Mouse (Mus musculus): Measurements from ENCODE around the gene Ttc28. TPM values are rescaled to one million over a fixed set of nuclear protein-coding genes. Genes with fewer than 3 reads are reported as not detected.

Ttc28 gene
- polyA plus RNA-seq, 1 experiment from 2014 or later, result 13.0 TPM

DNA sequence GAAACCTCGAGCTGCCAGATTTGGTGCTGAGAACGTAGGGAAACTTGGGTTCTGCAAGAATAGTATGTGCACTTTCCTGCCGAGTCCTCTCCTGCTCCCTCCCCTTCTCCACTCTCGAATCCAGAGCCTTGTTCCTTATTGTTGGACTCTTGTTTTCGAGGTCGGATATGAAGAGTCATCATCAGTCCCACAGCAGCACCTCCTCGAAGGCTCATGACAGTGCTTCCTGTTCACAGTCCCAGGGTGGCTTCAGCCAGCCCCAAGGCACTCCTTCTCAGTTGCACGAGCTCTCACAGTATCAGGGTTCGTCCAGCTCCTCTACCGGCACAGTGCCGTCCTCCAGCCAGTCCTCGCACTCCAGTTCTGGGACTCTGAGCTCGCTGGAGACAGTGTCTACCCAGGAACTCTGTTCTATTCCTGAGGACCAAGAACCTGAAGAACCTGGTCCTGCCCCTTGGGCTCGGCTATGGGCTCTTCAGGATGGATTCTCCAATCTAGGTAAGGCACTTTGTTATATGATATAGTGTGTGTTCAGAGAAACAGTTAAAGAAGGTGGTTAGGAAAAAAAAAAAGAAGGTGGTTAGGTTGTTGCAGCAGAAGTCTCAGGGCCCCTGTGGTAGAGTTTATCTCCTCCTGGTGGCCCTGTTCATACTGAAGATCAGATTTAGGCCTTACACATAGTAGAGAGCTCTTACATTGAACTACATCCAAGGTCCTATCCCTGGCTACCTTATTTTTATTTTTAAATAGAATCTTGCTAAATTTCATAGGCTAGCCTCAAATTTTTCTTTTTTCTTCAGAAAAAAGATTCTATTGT, 38.3 kb upstream of the Ttc28 start:
- H3K27ac ChIP-seq (ENCODE audit: low read depth), result no peak overlapping the region
- peak overlapping the region; percentile 60; the same call in 1 of the 2 replicates for H3K4me2 ChIP-seq (ENCODE audit: low read length)
- H3K9ac ChIP-seq (ENCODE audit: low read length), result no peak overlapping the region
- H3K27me3 ChIP-seq (replicated peaks; ENCODE audit: control insufficient read depth, insufficient read depth, low read length), result no peaks in the 10 kb centered on the region
- H3K36me3 ChIP-seq (ENCODE audit: control insufficient read depth, insufficient read depth, low read length), result peaks cover 29% of the 10 kb centered on the region
- no peak for ATAC-seq (replicated peaks; ENCODE audit: low FRiP score, low TSS enrichment, low read depth)
- no peak for DNase-seq (ENCODE audit: low spot score)
- H3K9me3 ChIP-seq (ENCODE audit: control insufficient read depth, low read length), result no peaks in the 10 kb centered on the region
- WGBS, result 92% methylated on average over 14 of the region's 14 CpGs
- H3K4me3 ChIP-seq (ENCODE audit: low read depth, low read length), result no peak overlapping the region
- peaks cover 11% of the 10 kb centered on the region for H3K4me1 ChIP-seq (replicated peaks; ENCODE audit: control insufficient read depth, insufficient read depth, low read length)

DNA sequence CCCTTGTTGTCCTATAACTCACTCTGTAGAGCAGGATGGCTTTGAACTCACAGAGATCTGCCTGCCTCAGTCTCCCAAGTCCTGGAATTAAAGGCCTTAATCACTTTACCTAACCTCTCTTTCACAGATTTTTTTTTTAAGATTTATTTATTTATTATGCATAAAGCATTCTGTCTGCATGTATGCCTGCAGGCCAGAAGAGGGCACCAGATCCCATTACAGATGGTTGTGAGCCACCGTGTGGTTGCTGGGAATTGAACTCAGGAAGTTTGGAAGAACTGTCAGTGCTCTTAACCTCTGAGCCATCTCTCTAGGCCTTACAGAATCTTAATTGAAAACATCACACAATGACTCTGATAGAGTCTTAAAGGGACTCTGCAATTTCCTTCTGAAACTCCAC, 26.6 kb upstream of the Ttc28 start:
- WGBS, result 82% methylated on average over 1 of the region's 1 CpGs
- Histone ChIP-seq H3K9ac (ENCODE audit: low read length) (no peak overlapping the region), H3K4me1 (replicated peaks; ENCODE audit: control insufficient read depth, insufficient read depth, low read length) (no peaks in the 10 kb centered on the region), H3K36me3 (ENCODE audit: control insufficient read depth, insufficient read depth, low read length) (peaks cover 33% of the 10 kb centered on the region), H3K27ac (ENCODE audit: low read depth) (no peak overlapping the region), H3K27me3 (replicated peaks; ENCODE audit: control insufficient read depth, insufficient read depth, low read length) (no peaks in the 10 kb centered on the region), H3K4me3 (ENCODE audit: low read depth, low read length) (no peak overlapping the region), H3K9me3 (ENCODE audit: control insufficient read depth, low read length) (no peaks in the 10 kb centered on the region), H3K4me2 (ENCODE audit: low read length) (no peak overlapping the region)
- ATAC-seq (replicated peaks; ENCODE audit: low FRiP score, low TSS enrichment, low read depth) (no peak), DNase-seq (ENCODE audit: low spot score) (no peak)

DNA sequence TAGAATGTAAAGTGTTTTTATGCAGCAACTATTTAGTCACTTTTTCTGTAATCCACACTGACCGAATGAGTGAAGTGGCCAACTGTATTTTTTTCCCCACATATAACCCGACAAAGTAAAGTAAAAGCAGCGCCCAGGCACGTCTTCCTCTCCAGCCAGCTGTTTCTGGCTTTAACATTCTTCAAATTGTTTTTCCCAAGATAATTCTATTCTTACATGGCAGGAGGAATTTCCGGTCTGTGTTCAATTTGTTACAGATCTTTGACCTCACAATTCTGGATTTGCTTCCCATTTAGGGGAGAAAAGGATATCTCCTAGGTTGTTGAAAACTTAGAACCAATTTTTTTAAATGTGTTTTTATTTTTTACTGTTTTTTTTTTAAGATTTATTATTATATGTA, 22.5 kb upstream of the Ttc28 start:
- DNase-seq (ENCODE audit: low spot score) (no peak), ATAC-seq (replicated peaks; ENCODE audit: low FRiP score, low TSS enrichment, low read depth) (no peak)
- no peaks in the 10 kb centered on the region for H3K9me3 ChIP-seq (ENCODE audit: control insufficient read depth, low read length)
- 45% methylated on average over 5 of the region's 5 CpGs for WGBS
- H3K27ac ChIP-seq (ENCODE audit: low read depth), result peak overlapping the region; percentile 30; the same call in 1 of the 2 replicates
- H3K9ac ChIP-seq (ENCODE audit: low read length), result no peak overlapping the region
- H3K4me3 ChIP-seq (ENCODE audit: low read depth, low read length), result no peak overlapping the region
- no peaks in the 10 kb centered on the region for H3K27me3 ChIP-seq (replicated peaks; ENCODE audit: control insufficient read depth, insufficient read depth, low read length)
- H3K4me1 ChIP-seq (replicated peaks; ENCODE audit: control insufficient read depth, insufficient read depth, low read length), result peaks cover 15% of the 10 kb centered on the region
- H3K36me3 ChIP-seq (ENCODE audit: control insufficient read depth, insufficient read depth, low read length), result peaks cover 29% of the 10 kb centered on the region
- no peak overlapping the region for H3K4me2 ChIP-seq (ENCODE audit: low read length)

DNA sequence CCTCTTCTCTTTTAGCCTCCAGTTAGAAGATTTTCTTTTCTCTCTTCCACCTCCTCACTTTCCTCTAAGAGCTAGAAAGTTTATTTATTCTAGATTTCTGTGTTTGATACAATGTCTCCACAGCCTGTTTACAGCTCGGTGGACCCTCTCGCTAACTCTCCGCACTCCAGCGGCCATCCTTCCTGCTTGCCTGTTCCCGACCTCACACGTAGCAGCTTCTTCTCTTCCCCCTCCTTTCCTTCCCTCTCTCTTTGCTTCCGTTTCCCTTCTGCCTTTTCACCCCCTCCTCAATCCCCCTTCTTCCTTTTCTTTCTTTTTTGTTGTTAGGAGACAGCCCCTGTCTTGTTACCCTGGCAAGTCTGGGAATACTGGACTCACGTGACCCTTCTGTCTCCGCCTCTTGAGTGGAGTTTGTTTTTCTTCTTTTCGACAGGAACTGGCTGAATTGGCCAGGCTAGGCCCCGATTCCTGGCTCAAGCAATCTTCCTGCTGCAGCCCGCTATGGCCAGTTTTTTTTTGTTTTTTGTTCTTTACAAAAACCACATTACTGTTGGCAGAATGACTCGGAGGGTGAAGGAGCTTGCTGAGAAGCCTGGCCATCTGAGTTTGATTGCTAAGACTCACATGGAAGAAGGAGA, 20.5 kb upstream of the Ttc28 start:
- Histone ChIP-seq H3K27me3 (replicated peaks; ENCODE audit: control insufficient read depth, insufficient read depth, low read length) (no peaks in the 10 kb centered on the region), H3K36me3 (ENCODE audit: control insufficient read depth, insufficient read depth, low read length) (peaks cover 37% of the 10 kb centered on the region), H3K4me1 (replicated peaks; ENCODE audit: control insufficient read depth, insufficient read depth, low read length) (peaks cover 15% of the 10 kb centered on the region), H3K4me2 (ENCODE audit: low read length) (peak overlapping the region; percentile 42), H3K4me3 (ENCODE audit: low read depth, low read length) (peak overlapping the region; percentile 7; the same call in 1 of the 2 replicates), H3K9me3 (ENCODE audit: control insufficient read depth, low read length) (no peaks in the 10 kb centered on the region), H3K9ac (ENCODE audit: low read length) (0 out of 2 replicates have a peak overlapping the region, but pooled peaks have one; percentile 20), H3K27ac (ENCODE audit: low read depth) (peak overlapping the region; percentile 83)
- DNase-seq (ENCODE audit: low spot score) (peak; percentile 63), ATAC-seq (replicated peaks; ENCODE audit: low FRiP score, low TSS enrichment, low read depth) (no peak; the same call in 1 of the 2 replicates)
- 17% methylated on average over 13 of the region's 13 CpGs for WGBS

DNA sequence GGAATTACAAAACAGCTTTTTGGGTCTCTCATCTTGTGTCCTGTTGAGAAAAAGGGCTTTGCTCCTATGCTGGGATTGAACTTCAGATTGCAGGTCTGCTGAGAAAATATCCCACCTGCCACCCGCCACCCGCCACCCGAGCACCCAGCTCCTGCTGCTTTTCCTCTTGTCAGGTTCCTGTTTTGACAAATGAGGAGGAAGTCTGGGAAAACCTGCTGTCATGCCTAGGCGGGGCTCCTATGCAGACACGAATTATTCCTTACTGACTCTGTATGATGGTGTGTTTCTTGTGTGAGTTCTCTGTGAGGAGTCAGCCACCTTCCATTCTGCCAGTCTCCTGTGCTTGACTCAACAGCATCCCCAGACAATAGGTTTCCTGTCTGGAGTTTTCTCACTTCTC, 19.2 kb upstream of the Ttc28 start:
- WGBS, result 84% methylated on average over 5 of the region's 5 CpGs
- Histone ChIP-seq H3K4me2 (ENCODE audit: low read length) (no peak overlapping the region), H3K4me1 (replicated peaks; ENCODE audit: control insufficient read depth, insufficient read depth, low read length) (peaks cover 15% of the 10 kb centered on the region), H3K4me3 (ENCODE audit: low read depth, low read length) (no peak overlapping the region), H3K36me3 (ENCODE audit: control insufficient read depth, insufficient read depth, low read length) (peaks cover 37% of the 10 kb centered on the region), H3K9me3 (ENCODE audit: control insufficient read depth, low read length) (no peaks in the 10 kb centered on the region), H3K27ac (ENCODE audit: low read depth) (no peak overlapping the region), H3K9ac (ENCODE audit: low read length) (no peak overlapping the region), H3K27me3 (replicated peaks; ENCODE audit: control insufficient read depth, insufficient read depth, low read length) (no peaks in the 10 kb centered on the region)
- ATAC-seq (replicated peaks; ENCODE audit: low FRiP score, low TSS enrichment, low read depth) (no peak), DNase-seq (ENCODE audit: low spot score) (no peak)

DNA sequence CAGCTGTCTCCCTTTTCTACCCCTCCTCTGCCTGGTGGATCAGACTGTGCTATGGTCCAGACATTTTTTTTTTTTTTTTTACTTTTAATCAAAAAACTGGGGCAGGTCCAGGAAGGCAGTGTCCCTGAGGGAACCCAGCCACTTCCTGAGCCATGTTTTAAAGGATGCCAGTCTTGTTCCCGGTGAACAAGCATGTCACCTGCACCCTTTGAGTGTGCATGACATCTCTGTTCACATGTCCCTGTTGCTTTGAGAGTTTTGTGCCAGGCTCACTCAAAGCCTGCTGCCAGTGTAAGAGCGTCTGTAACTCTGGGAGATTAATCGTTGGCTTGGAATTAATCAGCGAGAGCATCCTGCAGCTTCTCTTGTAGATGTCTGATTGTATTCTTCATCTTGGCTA, 11.1 kb upstream of the Ttc28 start:
- Histone ChIP-seq H3K9ac (ENCODE audit: low read length) (0 out of 2 replicates have a peak overlapping the region, but pooled peaks have one; percentile 8), H3K9me3 (ENCODE audit: control insufficient read depth, low read length) (no peaks in the 10 kb centered on the region), H3K27ac (ENCODE audit: low read depth) (peak overlapping the region; percentile 84), H3K4me2 (ENCODE audit: low read length) (peak overlapping the region; percentile 21; the same call in 1 of the 2 replicates), H3K27me3 (replicated peaks; ENCODE audit: control insufficient read depth, insufficient read depth, low read length) (no peaks in the 10 kb centered on the region), H3K4me1 (replicated peaks; ENCODE audit: control insufficient read depth, insufficient read depth, low read length) (peaks cover 8% of the 10 kb centered on the region; the same call in 1 of the 2 replicates), H3K36me3 (ENCODE audit: control insufficient read depth, insufficient read depth, low read length) (peaks cover 31% of the 10 kb centered on the region), H3K4me3 (ENCODE audit: low read depth, low read length) (peak overlapping the region; percentile 8; the same call in 1 of the 2 replicates)
- no peak for DNase-seq (ENCODE audit: low spot score)
- ATAC-seq (replicated peaks; ENCODE audit: low FRiP score, low TSS enrichment, low read depth), result no peak
- WGBS, result 52% methylated on average over 4 of the region's 4 CpGs

DNA sequence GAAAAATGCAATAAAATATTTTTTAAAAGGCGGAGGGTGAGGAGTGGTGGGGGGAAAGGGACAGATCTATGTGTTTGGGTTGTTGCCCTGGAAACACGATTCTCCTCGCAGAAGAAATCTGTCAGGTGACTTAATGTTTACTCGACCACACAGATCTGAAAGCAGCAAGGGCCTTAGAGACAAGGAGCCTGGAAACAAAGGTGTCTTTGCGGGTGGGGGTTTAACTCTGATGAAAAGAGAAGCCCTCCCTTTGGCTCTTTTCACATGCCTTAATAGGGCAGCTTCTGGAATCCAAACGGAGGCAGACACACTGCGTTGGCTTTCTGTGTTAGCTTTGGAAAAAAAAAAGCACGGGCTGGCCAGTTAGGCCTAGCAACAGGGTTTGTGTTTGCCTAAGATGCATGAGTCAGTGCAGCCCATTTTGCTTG, 10.3 kb upstream of the Ttc28 start:
- Histone ChIP-seq H3K9me3 (ENCODE audit: control insufficient read depth, low read length) (no peaks in the 10 kb centered on the region), H3K36me3 (ENCODE audit: control insufficient read depth, insufficient read depth, low read length) (peaks cover 33% of the 10 kb centered on the region), H3K27ac (ENCODE audit: low read depth) (peak overlapping the region; percentile 84), H3K4me2 (ENCODE audit: low read length) (no peak overlapping the region), H3K4me3 (ENCODE audit: low read depth, low read length) (no peak overlapping the region), H3K4me1 (replicated peaks; ENCODE audit: control insufficient read depth, insufficient read depth, low read length) (peaks cover 8% of the 10 kb centered on the region; the same call in 1 of the 2 replicates), H3K27me3 (replicated peaks; ENCODE audit: control insufficient read depth, insufficient read depth, low read length) (no peaks in the 10 kb centered on the region), H3K9ac (ENCODE audit: low read length) (0 out of 2 replicates have a peak overlapping the region, but pooled peaks have one; percentile 6)
- ATAC-seq (replicated peaks; ENCODE audit: low FRiP score, low TSS enrichment, low read depth), result 0 out of 2 replicates have a peak, but pooled peaks have one; percentile 70
- 18% methylated on average over 8 of the region's 8 CpGs for WGBS
- peak; percentile 72 for DNase-seq (ENCODE audit: low spot score)

DNA sequence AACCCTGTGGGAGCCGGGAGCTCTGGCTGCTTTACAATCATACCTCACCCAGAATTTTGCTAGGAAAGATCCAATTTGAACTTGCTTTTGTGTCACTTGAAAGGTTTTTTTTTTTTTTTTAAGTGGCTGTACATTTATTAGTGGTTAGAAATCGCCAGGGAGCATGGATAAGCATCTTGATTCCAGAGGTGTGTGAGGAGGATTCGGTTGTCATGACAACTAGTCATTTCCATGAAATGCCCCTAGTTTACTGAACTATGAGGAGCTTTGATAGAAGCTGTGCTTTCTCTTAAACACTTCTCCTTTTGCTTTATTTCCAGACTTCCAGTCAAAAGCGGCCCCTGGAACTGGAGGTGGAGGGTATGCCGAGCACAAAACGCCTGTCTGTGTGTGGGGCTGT, 6.4 kb upstream of the Ttc28 start:
- WGBS, result 89% methylated on average over 6 of the region's 6 CpGs
- DNase-seq (ENCODE audit: low spot score), result no peak
- ATAC-seq (replicated peaks; ENCODE audit: low FRiP score, low TSS enrichment, low read depth), result no peak

More for the DNA sequence above, 6.4 kb upstream of the Ttc28 start:
- no peak overlapping the region for H3K9ac ChIP-seq (ENCODE audit: low read length)
- H3K4me1 ChIP-seq (replicated peaks; ENCODE audit: control insufficient read depth, insufficient read depth, low read length), result peaks cover 7% of the 10 kb centered on the region; the same call in 1 of the 2 replicates
- H3K36me3 ChIP-seq (ENCODE audit: control insufficient read depth, insufficient read depth, low read length), result peaks cover 26% of the 10 kb centered on the region
- no peaks in the 10 kb centered on the region for H3K27me3 ChIP-seq (replicated peaks; ENCODE audit: control insufficient read depth, insufficient read depth, low read length)
- H3K4me3 ChIP-seq (ENCODE audit: low read depth, low read length), result no peak overlapping the region
- H3K4me2 ChIP-seq (ENCODE audit: low read length), result no peak overlapping the region
- H3K9me3 ChIP-seq (ENCODE audit: control insufficient read depth, low read length), result no peaks in the 10 kb centered on the region
- no peak overlapping the region for H3K27ac ChIP-seq (ENCODE audit: low read depth)

All from intestine, embryonic 14.5 days (tissue).